Mouse (Mus musculus): Measurements from ENCODE around the gene Scp2. TPM values are rescaled to one million over a fixed set of nuclear protein-coding genes. Genes with fewer than 3 reads are reported as not detected.
"Not testable (repeated sequence)": the region's sequence is repeated elsewhere in the genome, so short reads cannot be mapped to it uniquely, and the experiment has no call there.

The Scp2 gene
- polyA plus RNA-seq, 1 experiment from 2014 or later = 265 TPM

DNA sequence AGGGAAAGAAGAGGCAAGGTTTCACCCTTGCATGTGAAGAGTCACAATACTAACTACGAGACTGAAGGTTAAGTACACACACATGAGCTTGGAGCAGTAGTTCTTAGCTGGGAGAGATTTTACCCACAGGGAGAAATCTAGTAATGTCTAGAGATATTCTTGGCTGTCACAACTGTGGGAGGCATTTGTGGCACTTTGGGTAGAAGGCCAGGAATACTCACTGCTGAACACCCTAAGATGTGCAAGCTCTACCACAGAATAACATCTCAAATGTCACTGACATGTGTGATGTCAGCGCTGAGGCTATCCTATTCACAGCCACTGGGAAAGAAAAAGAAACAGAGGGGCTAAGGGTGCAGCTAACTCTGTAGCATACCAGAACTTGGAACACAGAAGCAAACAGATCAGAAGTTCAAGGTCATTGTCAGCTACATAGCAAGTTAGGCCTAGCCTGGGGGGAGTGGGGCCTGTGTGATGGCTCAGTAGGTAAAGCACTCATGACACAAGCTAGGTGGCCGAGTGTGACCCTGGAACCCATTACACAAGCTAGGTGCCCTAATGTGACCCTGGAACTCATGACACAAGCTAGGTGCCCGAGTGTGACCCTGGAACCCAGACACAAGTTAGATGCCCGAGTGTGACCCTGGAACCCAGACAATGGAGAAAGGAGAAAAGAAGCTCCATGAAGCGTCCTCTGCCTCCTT lies 61.6 kb downstream of the Scp2 start:
- Histone ChIP-seq H3K36me3 (ENCODE audit: control insufficient read depth, insufficient read depth, low read length) (no peaks in the 10 kb centered on the region), H3K9me3 (replicated peaks; ENCODE audit: control insufficient read depth, low read length) (no peaks in the 10 kb centered on the region), H3K27ac (ENCODE audit: low read depth, low read length) (no peak overlapping the region), H3K9ac (ENCODE audit: low read length) (no peak overlapping the region), H3K27me3 (replicated peaks; ENCODE audit: control insufficient read depth, insufficient read depth, low read length) (no peaks in the 10 kb centered on the region), H3K4me2 (ENCODE audit: low read length) (no peak overlapping the region), H3K4me1 (ENCODE audit: control insufficient read depth, insufficient read depth, low read length) (no peaks in the 10 kb centered on the region), H3K4me3 (ENCODE audit: low read depth, low read length) (no peak overlapping the region)
- no peak for ATAC-seq
- 84% methylated on average over 6 of the region's 6 CpGs for WGBS
- DNase-seq (ENCODE audit: low spot score) = no peak

GRCm38 (mm10) chr4:108082401-108082806 lies 62.4 kb downstream of the Scp2 start:
- Histone ChIP-seq H3K27ac (ENCODE audit: low read depth, low read length) (no peak overlapping the region), H3K4me2 (ENCODE audit: low read length) (no peak overlapping the region), H3K4me3 (ENCODE audit: low read depth, low read length) (no peak overlapping the region), H3K9ac (ENCODE audit: low read length) (no peak overlapping the region), H3K36me3 (ENCODE audit: control insufficient read depth, insufficient read depth, low read length) (no peaks in the 10 kb centered on the region), H3K4me1 (ENCODE audit: control insufficient read depth, insufficient read depth, low read length) (no peaks in the 10 kb centered on the region), H3K9me3 (replicated peaks; ENCODE audit: control insufficient read depth, low read length) (no peaks in the 10 kb centered on the region), H3K27me3 (replicated peaks; ENCODE audit: control insufficient read depth, insufficient read depth, low read length) (no peaks in the 10 kb centered on the region)
- 89% methylated on average over 2 of the region's 2 CpGs for WGBS
- ATAC-seq (no peak), DNase-seq (ENCODE audit: low spot score) (no peak)

DNA sequence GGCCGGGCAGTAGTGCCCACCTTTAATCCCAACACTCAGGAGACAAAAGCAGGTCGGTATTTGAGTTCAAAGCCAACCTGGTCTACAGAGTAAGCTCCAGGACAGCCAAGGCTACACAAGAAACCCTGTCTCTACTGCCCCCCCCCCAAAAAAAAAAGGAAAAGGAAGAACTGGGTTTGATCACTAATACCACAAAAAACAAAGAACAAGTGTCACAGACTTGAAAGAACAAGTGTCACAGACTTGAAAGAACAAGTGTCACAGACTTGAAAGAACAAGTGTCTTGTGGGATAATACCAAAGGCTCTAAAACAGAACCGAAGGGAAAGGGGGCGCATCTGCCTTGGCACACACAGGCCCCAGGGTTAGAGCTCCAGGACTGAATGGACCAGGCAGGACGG lies 63.9 kb downstream of the Scp2 start:
- ATAC-seq = no peak
- H3K9me3 ChIP-seq (replicated peaks; ENCODE audit: control insufficient read depth, low read length) = no peaks in the 10 kb centered on the region
- H3K36me3 ChIP-seq (ENCODE audit: control insufficient read depth, insufficient read depth, low read length) = no peaks in the 10 kb centered on the region
- no peak overlapping the region for H3K9ac ChIP-seq (ENCODE audit: low read length)
- H3K27ac ChIP-seq (ENCODE audit: low read depth, low read length) = no peak overlapping the region
- 74% methylated on average over 5 of the region's 5 CpGs for WGBS
- no peak for DNase-seq (ENCODE audit: low spot score)
- no peak overlapping the region for H3K4me3 ChIP-seq (ENCODE audit: low read depth, low read length)
- H3K4me1 ChIP-seq (ENCODE audit: control insufficient read depth, insufficient read depth, low read length) = no peaks in the 10 kb centered on the region
- no peaks in the 10 kb centered on the region for H3K27me3 ChIP-seq (replicated peaks; ENCODE audit: control insufficient read depth, insufficient read depth, low read length)
- H3K4me2 ChIP-seq (ENCODE audit: low read length) = no peak overlapping the region

GRCm38 (mm10) chr4:108079762-108080161 lies 65.0 kb downstream of the Scp2 start:
- Histone ChIP-seq H3K9me3 (replicated peaks; ENCODE audit: control insufficient read depth, low read length) (no peaks in the 10 kb centered on the region), H3K27me3 (replicated peaks; ENCODE audit: control insufficient read depth, insufficient read depth, low read length) (no peaks in the 10 kb centered on the region), H3K27ac (ENCODE audit: low read depth, low read length) (no peak overlapping the region), H3K36me3 (ENCODE audit: control insufficient read depth, insufficient read depth, low read length) (no peaks in the 10 kb centered on the region), H3K4me1 (ENCODE audit: control insufficient read depth, insufficient read depth, low read length) (no peaks in the 10 kb centered on the region), H3K9ac (ENCODE audit: low read length) (no peak overlapping the region), H3K4me3 (ENCODE audit: low read depth, low read length) (no peak overlapping the region), H3K4me2 (ENCODE audit: low read length) (no peak overlapping the region)
- no peak for ATAC-seq
- WGBS = 25% methylated on average over 2 of the region's 2 CpGs
- DNase-seq (ENCODE audit: low spot score) = no peak

DNA sequence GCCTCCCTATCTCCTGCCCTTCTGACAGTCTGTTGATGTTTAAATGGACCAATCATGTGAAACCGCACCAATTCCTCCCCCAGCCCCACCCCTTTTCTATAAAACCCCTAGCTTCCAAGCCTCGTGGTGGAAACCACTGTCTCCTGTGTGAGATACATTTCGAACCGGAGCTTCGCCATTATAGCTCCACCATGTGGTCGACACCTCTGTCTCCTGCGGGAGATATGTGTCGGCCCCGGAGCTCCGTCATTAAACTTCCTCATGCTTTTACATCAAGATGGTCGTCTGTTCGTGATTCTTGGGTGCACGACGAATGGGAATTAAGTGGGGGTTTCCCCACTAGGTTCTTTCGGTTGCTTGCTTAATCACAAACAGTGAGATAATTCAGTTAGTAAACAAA lies 65.6 kb downstream of the Scp2 start:
- H3K4me2 ChIP-seq (ENCODE audit: low read length); H3K27ac ChIP-seq (ENCODE audit: low read depth, low read length); DNase-seq (ENCODE audit: low spot score); H3K9me3 ChIP-seq (replicated peaks; ENCODE audit: control insufficient read depth, low read length); ATAC-seq; H3K9ac ChIP-seq (ENCODE audit: low read length); H3K27me3 ChIP-seq (replicated peaks; ENCODE audit: control insufficient read depth, insufficient read depth, low read length); H3K4me1 ChIP-seq (ENCODE audit: control insufficient read depth, insufficient read depth, low read length); H3K36me3 ChIP-seq (ENCODE audit: control insufficient read depth, insufficient read depth, low read length); H3K4me3 ChIP-seq (ENCODE audit: low read depth, low read length): not testable (repeated sequence)
- WGBS = 84% methylated on average over 15 of the region's 15 CpGs

- Histone ChIP-seq H3K27me3 (replicated peaks; ENCODE audit: control insufficient read depth, insufficient read depth, low read length) (no peaks in the 10 kb centered on the region), H3K4me2 (ENCODE audit: low read length) (no peak overlapping the region), H3K36me3 (ENCODE audit: control insufficient read depth, insufficient read depth, low read length) (no peaks in the 10 kb centered on the region), H3K4me3 (ENCODE audit: low read depth, low read length) (no peak overlapping the region), H3K9me3 (replicated peaks; ENCODE audit: control insufficient read depth, low read length) (no peaks in the 10 kb centered on the region), H3K27ac (ENCODE audit: low read depth, low read length) (no peak overlapping the region), H3K9ac (ENCODE audit: low read length) (no peak overlapping the region), H3K4me1 (ENCODE audit: control insufficient read depth, insufficient read depth, low read length) (no peaks in the 10 kb centered on the region)
- DNase-seq (ENCODE audit: low spot score) (no peak), ATAC-seq (no peak)
- 88% methylated on average over 3 of the region's 3 CpGs for WGBS
Observed at GRCm38 (mm10) chr4:108077224-108077955, 67.4 kb downstream of the Scp2 start.

- Histone ChIP-seq H3K9me3 (replicated peaks; ENCODE audit: control insufficient read depth, low read length) (no peaks in the 10 kb centered on the region), H3K27ac (ENCODE audit: low read depth, low read length) (no peak overlapping the region), H3K36me3 (ENCODE audit: control insufficient read depth, insufficient read depth, low read length) (no peaks in the 10 kb centered on the region), H3K4me1 (ENCODE audit: control insufficient read depth, insufficient read depth, low read length) (0 out of 2 replicates have a peak, but pooled peaks cover 5% of the 10 kb centered on the region), H3K9ac (ENCODE audit: low read length) (no peak overlapping the region), H3K4me2 (ENCODE audit: low read length) (no peak overlapping the region), H3K4me3 (ENCODE audit: low read depth, low read length) (no peak overlapping the region), H3K27me3 (replicated peaks; ENCODE audit: control insufficient read depth, insufficient read depth, low read length) (no peaks in the 10 kb centered on the region)
- DNase-seq (ENCODE audit: low spot score) (no peak), ATAC-seq (no peak)
- 87% methylated on average over 3 of the region's 3 CpGs for WGBS
Observed at GRCm38 (mm10) chr4:108074204-108074823, 70.5 kb downstream of the Scp2 start.

DNA sequence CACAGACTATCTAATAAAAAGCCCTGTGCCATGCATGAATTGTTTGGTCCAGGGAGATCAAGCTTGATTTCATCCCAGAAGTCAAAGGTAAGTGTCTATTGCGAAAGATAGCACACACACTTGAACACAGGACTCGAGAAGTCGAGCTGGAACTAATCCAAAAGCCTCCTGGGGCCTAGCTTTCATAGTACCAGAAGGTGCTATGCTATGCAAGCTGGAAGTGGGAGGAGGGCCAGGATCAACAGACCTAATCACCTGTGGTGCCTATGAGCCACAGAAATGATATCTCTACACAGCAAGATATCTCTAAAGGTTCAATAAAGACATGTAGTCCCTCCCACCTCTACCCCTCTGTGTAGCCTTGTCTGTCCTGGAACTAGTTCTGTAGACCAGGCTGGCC lies 72.7 kb downstream of the Scp2 start:
- no peak for DNase-seq (ENCODE audit: low spot score)
- WGBS = 97% methylated on average over 3 of the region's 3 CpGs
- no peak for ATAC-seq

More for the DNA sequence above, 72.7 kb downstream of the Scp2 start:
- Histone ChIP-seq H3K9me3 (replicated peaks; ENCODE audit: control insufficient read depth, low read length) (no peaks in the 10 kb centered on the region), H3K9ac (ENCODE audit: low read length) (no peak overlapping the region), H3K36me3 (ENCODE audit: control insufficient read depth, insufficient read depth, low read length) (peaks cover 11% of the 10 kb centered on the region; the same call in 1 of the 2 replicates), H3K4me1 (ENCODE audit: control insufficient read depth, insufficient read depth, low read length) (0 out of 2 replicates have a peak, but pooled peaks cover 5% of the 10 kb centered on the region), H3K27me3 (replicated peaks; ENCODE audit: control insufficient read depth, insufficient read depth, low read length) (no peaks in the 10 kb centered on the region), H3K4me2 (ENCODE audit: low read length) (no peak overlapping the region), H3K27ac (ENCODE audit: low read depth, low read length) (no peak overlapping the region), H3K4me3 (ENCODE audit: low read depth, low read length) (no peak overlapping the region)
